Mouse (Mus musculus): ENCODE results near the gene Olfr1278. TPM values are rescaled to one million over a fixed set of nuclear protein-coding genes. Genes with fewer than 3 reads are reported as not detected.
"Not testable (repeated sequence)": the region's sequence is repeated elsewhere in the genome, so short reads cannot be mapped to it uniquely, and the experiment has no call there.

Gene Olfr1278
- not detected in 2 replicates for polyA plus RNA-seq (2012; rRNA removed)

DNA sequence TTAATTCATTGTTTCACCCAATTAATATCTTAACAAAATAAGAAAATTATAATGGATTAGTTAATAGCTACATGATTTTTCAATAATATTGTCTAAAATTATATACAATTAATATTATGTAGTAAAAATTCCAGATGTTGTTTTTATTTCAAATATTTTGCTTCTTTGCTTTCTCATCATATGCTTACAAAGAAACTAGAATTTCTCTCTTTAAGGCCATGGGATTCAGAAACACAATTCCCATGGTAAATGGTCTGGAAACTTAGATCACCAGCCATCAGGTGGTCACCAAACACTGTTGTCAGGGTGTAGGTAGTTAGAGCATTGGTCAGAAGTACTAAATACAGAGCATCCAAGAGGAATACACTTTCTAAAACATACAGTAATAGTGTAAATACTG, at the start of gene Olfr1278:
TSS of gene Olfr1278 (plus strand) at position 301 of the 400 bp plus-strand sequence.
- no peak for DNase-seq (ENCODE audit: low read depth)

DNA sequence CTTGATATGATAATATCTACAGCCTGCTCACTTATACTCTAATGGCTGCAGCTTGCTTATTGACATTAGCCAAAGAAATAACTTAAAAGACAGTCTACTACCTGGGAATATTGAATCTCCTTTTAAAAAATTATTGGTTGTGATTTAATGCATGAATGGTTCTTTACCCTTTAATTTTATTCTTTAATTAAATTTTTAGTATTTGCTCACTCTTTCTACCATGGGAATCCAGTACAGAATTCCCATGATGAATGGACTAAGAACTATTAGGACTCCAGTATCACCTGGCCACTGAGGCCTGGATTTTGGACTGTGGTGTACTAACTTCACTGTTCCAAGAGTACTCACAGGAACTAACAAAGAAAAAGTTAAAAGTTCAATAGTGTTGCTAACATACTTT, 35.7 kb upstream of the Olfr1278 start, which contains the start of gene Olfr1276:
TSS of gene Olfr1276 (plus strand) at position 301 of the 400 bp plus-strand sequence.
- no peak for DNase-seq (ENCODE audit: low read depth)

- DNase-seq (ENCODE audit: low read depth) = no peak
Measured at GRCm38 (mm10) chr2:111274006-111274405, 15.9 kb upstream of the Olfr1278 start, which contains the start of gene Olfr1277. TSS of gene Olfr1277 (minus strand) at chr2:111274106.

DNA sequence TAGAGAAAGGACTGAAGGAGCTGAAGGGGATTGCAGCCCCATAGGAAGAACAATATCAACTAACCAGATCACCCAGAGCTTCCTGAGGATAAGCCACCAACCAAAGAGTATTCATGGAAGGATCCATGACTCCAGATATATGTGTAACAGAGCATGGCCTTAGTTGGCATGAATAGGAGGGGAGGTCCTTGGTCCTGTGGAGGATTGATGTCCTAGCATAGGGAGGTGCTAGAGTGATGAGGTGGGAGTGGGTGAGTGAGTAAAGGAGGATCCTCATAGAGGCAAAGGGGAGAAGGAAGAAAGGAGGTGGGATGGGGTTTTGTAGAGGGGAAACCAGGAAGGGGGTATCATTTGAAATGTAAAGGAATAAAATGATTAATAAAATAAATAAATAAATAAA, 8.6 kb downstream of the Olfr1278 start:
- DNase-seq (ENCODE audit: low read depth) = no peak

GRCm38 (mm10) chr2:111300374-111300773, 10.4 kb downstream of the Olfr1278 start, which contains the start of gene Olfr1279:
TSS of gene Olfr1279 (plus strand) at chr2:111300635.
- no peak for DNase-seq (ENCODE audit: low read depth)

- no peak for DNase-seq (ENCODE audit: low read depth)
Measured at GRCm38 (mm10) chr2:111313717-111314116, 23.8 kb downstream of the Olfr1278 start, which contains the start of gene Olfr1280. TSS of gene Olfr1280 (plus strand) at chr2:111314017.

DNA sequence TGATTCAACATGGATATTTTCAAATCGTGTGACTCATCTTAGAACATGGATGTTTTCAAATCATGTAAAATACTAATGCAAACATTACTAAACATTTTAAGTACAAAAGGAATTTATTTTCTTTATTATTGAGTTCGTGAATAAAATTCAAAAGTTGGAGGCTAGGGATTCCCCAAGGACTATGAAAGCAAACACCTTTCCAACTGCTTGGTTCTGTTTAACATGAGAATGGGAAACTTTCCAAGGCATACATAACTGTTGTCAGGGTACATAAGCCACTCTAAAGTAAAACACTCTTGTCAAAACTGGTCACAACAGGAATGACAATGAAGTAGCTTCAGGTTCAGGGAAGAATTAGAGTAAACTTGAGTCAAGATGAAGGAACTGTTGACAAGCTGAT, 36.3 kb downstream of the Olfr1278 start, which contains the start of gene Olfr1281:
TSS of gene Olfr1281 (plus strand) at position 301 of the 400 bp plus-strand sequence.
- DNase-seq (ENCODE audit: low read depth) = no peak

DNA sequence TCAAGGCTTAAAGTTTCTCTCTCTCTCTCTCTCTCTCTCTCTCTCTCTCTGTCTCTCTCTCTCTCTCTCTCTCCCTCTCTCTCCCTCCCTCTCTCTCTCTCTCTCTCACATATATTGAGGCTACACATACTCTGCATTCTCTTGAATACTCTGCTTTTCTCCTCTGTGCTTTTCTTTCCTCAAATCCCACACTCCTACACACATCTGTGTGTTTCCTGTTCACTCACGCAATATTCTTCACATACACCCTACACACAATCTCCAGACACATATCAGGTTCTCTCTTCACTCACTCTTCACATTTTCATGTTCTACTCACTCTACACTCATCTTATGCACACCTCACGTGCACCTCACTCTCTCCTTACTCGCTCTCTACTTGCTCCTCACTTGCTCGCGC, 43.8 kb downstream of the Olfr1278 start:
- not testable (repeated sequence) for DNase-seq (ENCODE audit: low read depth)

DNA sequence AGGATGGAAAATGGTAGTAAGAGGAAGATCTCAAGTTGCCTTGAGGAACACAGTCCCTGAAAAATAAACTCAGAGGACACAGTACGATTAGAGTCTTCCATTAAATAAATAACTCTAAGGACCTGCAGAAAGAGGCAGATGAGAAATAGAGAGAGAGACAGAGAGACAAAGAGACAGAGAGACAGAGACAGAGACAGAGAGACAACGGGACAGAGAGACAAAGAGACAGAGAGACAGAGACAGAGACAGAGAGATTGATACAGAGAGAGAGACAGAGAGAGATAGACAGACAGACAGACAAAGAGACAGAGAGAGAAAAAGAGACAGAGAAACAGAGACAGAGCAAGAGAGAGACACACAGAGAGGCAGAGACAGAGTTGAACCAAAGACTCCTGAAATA, 46.0 kb downstream of the Olfr1278 start, which contains the start of gene Olfr1282:
TSS of gene Olfr1282 (minus strand) at position 101 of the 400 bp plus-strand sequence.
- DNase-seq (ENCODE audit: low read depth) = no peak

Other genes starting within 250 kb of the Olfr1278 start
- not detected in 2 replicates for gene Gm13941, start 184.2 kb upstream of the Olfr1278 start, polyA plus RNA-seq (2012; rRNA removed)
- not detected in 2 replicates for gene Gm15130, start 137.2 kb upstream of the Olfr1278 start, polyA plus RNA-seq (2012; rRNA removed)
- 0.14 TPM in 1 of 2 replicates, not detected in the other for gene 4930430A15Rik, start 60.5 kb upstream of the Olfr1278 start, polyA plus RNA-seq (2012; rRNA removed)
- gene Olfr1275, start 54.9 kb upstream of the Olfr1278 start, polyA plus RNA-seq (2012; rRNA removed) = not detected in 2 replicates
- gene Olfr1276, start 35.6 kb upstream of the Olfr1278 start, polyA plus RNA-seq (2012; rRNA removed) = not detected in 2 replicates
- gene Olfr1277, start 16.0 kb upstream of the Olfr1278 start, polyA plus RNA-seq (2012; rRNA removed) = not detected in 2 replicates
- gene Olfr1279, start 10.5 kb downstream of the Olfr1278 start, polyA plus RNA-seq (2012; rRNA removed) = not detected in 2 replicates
- gene Olfr1280, start 23.9 kb downstream of the Olfr1278 start, polyA plus RNA-seq (2012; rRNA removed) = not detected in 2 replicates
- gene Olfr1281, start 36.4 kb downstream of the Olfr1278 start, polyA plus RNA-seq (2012; rRNA removed) = not detected in 2 replicates
- not detected in 2 replicates for gene Olfr1282, start 45.9 kb downstream of the Olfr1278 start, polyA plus RNA-seq (2012; rRNA removed)
- gene Olfr1283, start 76.7 kb downstream of the Olfr1278 start, polyA plus RNA-seq (2012; rRNA removed) = not detected in 2 replicates
- not detected in 2 replicates for gene Olfr1284, start 85.4 kb downstream of the Olfr1278 start, polyA plus RNA-seq (2012; rRNA removed)
- gene Olfr1286, start 133.0 kb downstream of the Olfr1278 start, polyA plus RNA-seq (2012; rRNA removed) = not detected in 2 replicates
- gene Olfr1287, start 159.0 kb downstream of the Olfr1278 start, polyA plus RNA-seq (2012; rRNA removed) = not detected in 2 replicates
- not detected in 2 replicates for gene Olfr1288, start 184.0 kb downstream of the Olfr1278 start, polyA plus RNA-seq (2012; rRNA removed)
- gene Olfr1289, start 190.7 kb downstream of the Olfr1278 start, polyA plus RNA-seq (2012; rRNA removed) = not detected in 2 replicates
- not detected in 2 replicates for gene Olfr1290, start 203.7 kb downstream of the Olfr1278 start, polyA plus RNA-seq (2012; rRNA removed)
- gene Olfr1291-ps1, start 207.0 kb downstream of the Olfr1278 start, polyA plus RNA-seq (2012; rRNA removed) = not detected in 2 replicates
- not detected in 2 replicates for gene Olfr1293-ps, start 235.1 kb downstream of the Olfr1278 start, polyA plus RNA-seq (2012; rRNA removed)

All from gonadal fat pad, adult 2 months (tissue).